Mouse (Mus musculus) embryonic facial prominence, embryonic 10.5 days (tissue): Measurements from ENCODE around the gene Tmem14a. TPM values are rescaled to one million over a fixed set of nuclear protein-coding genes. Genes with fewer than 3 reads are reported as not detected.

Experiments used
- DNase-seq: peaks from one replicate; pipeline ENCODE4 v3.0.0-alpha.2; 2017; ENCODE audit warnings: low spot score
- H3K27ac ChIP-seq: fragments of 300-500 bp; sonication (generic); replicated peaks from 2 replicates; pipeline ENCODE4 v1.5.1; 2016; ENCODE audit warnings: mild to moderate bottlenecking
- H3K27me3 ChIP-seq: fragments of 300-500 bp; sonication (generic); replicated peaks from 2 replicates; pipeline ENCODE4 v1.6.1; 2016; ENCODE audit warnings: low read depth, mild to moderate bottlenecking; ENCODE audit not compliant: poor library complexity, severe bottlenecking
- H3K36me3 ChIP-seq: fragments of 300-500 bp; sonication (generic); replicated peaks from 2 replicates; pipeline ENCODE4 v1.6.1; 2016; ENCODE audit warnings: mild to moderate bottlenecking, moderate library complexity
- H3K4me1 ChIP-seq: fragments of 300-500 bp; sonication (generic); 2 replicates; pipeline ENCODE4 v1.6.1; 2016
- H3K4me3 ChIP-seq: fragments of 300-500 bp; sonication (generic); 2 replicates; pipeline ENCODE4 v1.5.1; 2016; ENCODE audit warnings: mild to moderate bottlenecking, moderate library complexity
- H3K9me3 ChIP-seq: fragments of 300-500 bp; sonication (generic); 2 replicates; pipeline ENCODE4 v1.6.1; 2016; ENCODE audit warnings: mild to moderate bottlenecking
- WGBS: fragments of 180-500 bp; shearing (Covaris S2); methylation state at CpG from one replicate; pipeline ENCODE4 v1.1.7; 2016; 5-methylcytosine and 5-hydroxymethylcytosine counted together
- polyA plus RNA-seq: library from polyadenylated mRNA; unstranded; fragments of >200 nt; fragmentation: Nextera tagmentation; extraction: Ambion mirVana; gene quantifications from 2 replicates; pipeline ENCODE4 v1.2.1, GENCODE M21; 2016

Tmem14a gene
- polyA plus RNA-seq, 1 experiment from 2014 or later: 7.9 TPM

DNA sequence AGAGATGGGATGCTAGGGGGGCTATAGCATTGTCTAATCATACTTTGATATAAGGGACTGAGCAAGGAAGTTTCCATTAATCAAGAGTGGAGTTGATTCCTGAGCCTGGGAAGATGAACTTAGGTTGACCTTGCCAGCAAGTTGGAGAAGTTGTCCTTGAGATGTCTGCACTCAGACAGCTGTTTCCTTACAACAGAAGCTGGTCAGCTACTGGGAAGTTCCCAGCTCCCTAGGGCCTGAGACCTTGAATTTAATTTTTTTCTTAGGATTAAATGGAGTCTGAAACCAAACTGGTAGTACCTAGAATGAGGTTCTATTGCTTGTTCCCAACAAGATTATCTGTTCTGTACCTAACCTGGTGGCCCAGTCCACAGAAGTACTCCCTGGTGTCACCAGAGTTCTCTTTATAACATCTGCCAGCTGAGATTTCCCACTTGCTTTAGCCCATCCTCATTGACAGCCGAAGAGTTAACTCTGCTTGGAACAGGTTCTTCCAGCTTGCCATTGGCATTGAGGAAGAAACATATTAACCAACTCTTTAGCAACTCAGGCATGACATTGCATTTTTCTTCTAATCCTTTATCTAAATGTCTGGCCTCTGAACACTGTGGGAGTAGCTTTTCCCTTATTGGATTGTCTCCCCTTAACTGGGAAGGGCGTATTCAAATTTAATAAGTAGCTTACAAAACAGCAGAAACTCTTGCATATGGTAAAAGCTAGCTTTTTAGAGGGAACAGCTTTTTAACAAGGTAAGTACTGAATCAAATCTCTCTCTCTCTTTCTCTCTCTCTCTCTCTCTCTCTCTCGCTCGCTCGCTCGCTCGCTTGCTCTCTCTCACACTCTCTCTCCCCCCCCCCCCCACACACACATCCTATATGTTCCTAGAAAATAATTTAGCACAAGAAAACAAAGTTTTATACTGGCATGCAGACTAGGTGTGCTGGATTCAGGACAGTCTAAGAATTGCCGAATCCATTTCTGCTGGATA lies 21.8 kb downstream of the Tmem14a start, which contains the start of gene Gsta3:
Gene Gsta3 (plus strand): TSS at position 679 of the 988 bp plus-strand sequence.
- WGBS: 89% methylated on average over 8 of the region's 8 CpGs
- no peak within 1 kb of the TSS for H3K4me3 ChIP-seq
- no peak for DNase-seq
- no peaks in the 10 kb centered on the region for H3K27me3 ChIP-seq
- no peaks in the 10 kb centered on the region for H3K4me1 ChIP-seq
- H3K27ac ChIP-seq: no peak within 1 kb of the TSS
- no peaks in the 10 kb centered on the region for H3K36me3 ChIP-seq
- H3K9me3 ChIP-seq: no peaks in the 10 kb centered on the region

DNA sequence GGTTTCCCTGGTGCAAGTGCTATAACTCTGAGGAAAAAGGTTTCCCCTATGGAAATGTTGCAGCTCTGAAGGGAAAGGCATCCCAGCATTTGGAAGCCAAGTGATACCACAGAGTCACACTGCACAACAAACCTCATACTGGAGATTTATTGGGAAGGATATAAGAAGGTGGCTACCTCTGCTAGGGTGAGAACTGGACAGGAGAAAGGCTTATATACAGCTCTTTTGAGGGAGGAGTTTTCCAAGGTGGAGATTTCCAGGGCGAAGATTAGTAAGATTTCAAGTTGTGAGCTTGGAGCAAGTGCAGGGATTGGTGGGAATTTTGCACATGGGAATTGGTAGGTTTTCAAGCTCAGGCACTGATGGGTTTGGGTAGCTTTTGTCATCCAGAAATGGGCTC lies 22.7 kb downstream of the Tmem14a start:
- DNase-seq: no peak
- WGBS: 77% methylated on average over 1 of the region's 1 CpGs
- H3K27me3 ChIP-seq: no peaks in the 10 kb centered on the region

GRCm38 (mm10) chr1:21244290-21244960 lies 26.1 kb downstream of the Tmem14a start:
- no peaks in the 10 kb centered on the region for H3K9me3 ChIP-seq
- no peak overlapping the region for H3K27ac ChIP-seq
- H3K36me3 ChIP-seq: no peaks in the 10 kb centered on the region
- H3K27me3 ChIP-seq: no peaks in the 10 kb centered on the region
- no peak for DNase-seq
- 66% methylated on average over 4 of the region's 4 CpGs for WGBS
- no peaks in the 10 kb centered on the region for H3K4me1 ChIP-seq
- H3K4me3 ChIP-seq: no peak overlapping the region

More for the DNA sequence above, 22.7 kb downstream of the Tmem14a start:
- Histone ChIP-seq H3K27ac (no peak overlapping the region), H3K36me3 (no peaks in the 10 kb centered on the region), H3K4me3 (no peak overlapping the region), H3K9me3 (no peaks in the 10 kb centered on the region), H3K4me1 (no peaks in the 10 kb centered on the region)

DNA sequence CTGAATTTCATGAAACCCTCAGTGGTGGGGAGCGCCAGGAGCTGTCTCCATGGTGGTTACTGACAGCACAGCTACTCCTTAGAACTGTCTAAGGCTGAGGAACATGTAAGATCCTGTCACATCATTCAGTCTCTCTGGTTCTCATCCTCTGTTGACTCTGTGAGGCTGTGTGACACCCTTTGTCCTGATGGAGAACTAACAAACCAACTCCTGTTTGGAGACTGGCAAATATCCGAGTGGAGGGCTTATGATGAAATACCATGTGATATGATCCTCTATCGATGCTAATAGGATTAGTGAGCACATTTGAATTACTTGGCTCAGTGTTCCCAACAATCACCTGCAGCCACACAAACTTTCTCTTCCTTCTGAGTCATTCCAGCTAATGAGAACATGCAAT lies 27.8 kb downstream of the Tmem14a start:
- no peak overlapping the region for H3K4me3 ChIP-seq

GRCm38 (mm10) chr1:21247896-21248295 lies 29.5 kb downstream of the Tmem14a start:
- DNase-seq: no peak
- H3K27ac ChIP-seq: no peak overlapping the region
- H3K4me3 ChIP-seq: no peak overlapping the region
- no peaks in the 10 kb centered on the region for H3K9me3 ChIP-seq
- H3K4me1 ChIP-seq: no peaks in the 10 kb centered on the region
- no peaks in the 10 kb centered on the region for H3K36me3 ChIP-seq
- no peaks in the 10 kb centered on the region for H3K27me3 ChIP-seq

More for the DNA sequence above, 27.8 kb downstream of the Tmem14a start:
- H3K36me3 ChIP-seq: no peaks in the 10 kb centered on the region
- DNase-seq: no peak
- WGBS: 86% methylated on average over 3 of the region's 3 CpGs
- no peaks in the 10 kb centered on the region for H3K9me3 ChIP-seq
- H3K4me1 ChIP-seq: no peaks in the 10 kb centered on the region
- H3K27me3 ChIP-seq: no peaks in the 10 kb centered on the region
- H3K27ac ChIP-seq: no peak overlapping the region

GRCm38 (mm10) chr1:21248560-21249390 lies 30.4 kb downstream of the Tmem14a start:
- DNase-seq: no peak
- H3K9me3 ChIP-seq: no peaks in the 10 kb centered on the region

GRCm38 (mm10) chr1:21251661-21252060 lies 33.3 kb downstream of the Tmem14a start:
- DNase-seq: no peak
- no peaks in the 10 kb centered on the region for H3K9me3 ChIP-seq
- WGBS: 67% methylated on average over 6 of the region's 6 CpGs
- no peak overlapping the region for H3K4me3 ChIP-seq
- no peak overlapping the region for H3K27ac ChIP-seq
- H3K27me3 ChIP-seq: no peaks in the 10 kb centered on the region
- H3K4me1 ChIP-seq: peaks cover 3% of the 10 kb centered on the region; the same call in 1 of the 2 replicates
- H3K36me3 ChIP-seq: no peaks in the 10 kb centered on the region

More at GRCm38 (mm10) chr1:21248560-21249390, 30.4 kb downstream of the Tmem14a start:
- H3K4me1 ChIP-seq: no peaks in the 10 kb centered on the region
- no peak overlapping the region for H3K4me3 ChIP-seq
- H3K27ac ChIP-seq: no peak overlapping the region
- WGBS: 86% methylated on average over 9 of the region's 9 CpGs
- H3K27me3 ChIP-seq: no peaks in the 10 kb centered on the region
- H3K36me3 ChIP-seq: no peaks in the 10 kb centered on the region

- 75% methylated on average over 10 of the region's 10 CpGs for WGBS
- Histone ChIP-seq H3K36me3 (no peaks in the 10 kb centered on the region), H3K27me3 (no peaks in the 10 kb centered on the region), H3K27ac (no peak overlapping the region), H3K9me3 (no peaks in the 10 kb centered on the region), H3K4me1 (peaks cover 3% of the 10 kb centered on the region; the same call in 1 of the 2 replicates), H3K4me3 (no peak overlapping the region)
- no peak for DNase-seq
Measured at GRCm38 (mm10) chr1:21252566-21253302, 34.4 kb downstream of the Tmem14a start.

- no peak for DNase-seq
- Histone ChIP-seq H3K27ac (no peak overlapping the region), H3K4me3 (no peak overlapping the region), H3K27me3 (no peaks in the 10 kb centered on the region), H3K36me3 (no peaks in the 10 kb centered on the region), H3K4me1 (peaks cover 3% of the 10 kb centered on the region; the same call in 1 of the 2 replicates), H3K9me3 (no peaks in the 10 kb centered on the region)
- 88% methylated on average over 1 of the region's 1 CpGs for WGBS
Measured at GRCm38 (mm10) chr1:21253303-21253650, 34.9 kb downstream of the Tmem14a start.

GRCm38 (mm10) chr1:21253856-21254255 lies 35.5 kb downstream of the Tmem14a start:
- Histone ChIP-seq H3K27ac (no peak overlapping the region), H3K9me3 (no peaks in the 10 kb centered on the region), H3K36me3 (no peaks in the 10 kb centered on the region), H3K4me3 (no peak overlapping the region), H3K4me1 (peaks cover 3% of the 10 kb centered on the region; the same call in 1 of the 2 replicates), H3K27me3 (no peaks in the 10 kb centered on the region)
- 78% methylated on average over 4 of the region's 4 CpGs for WGBS
- no peak for DNase-seq

DNA sequence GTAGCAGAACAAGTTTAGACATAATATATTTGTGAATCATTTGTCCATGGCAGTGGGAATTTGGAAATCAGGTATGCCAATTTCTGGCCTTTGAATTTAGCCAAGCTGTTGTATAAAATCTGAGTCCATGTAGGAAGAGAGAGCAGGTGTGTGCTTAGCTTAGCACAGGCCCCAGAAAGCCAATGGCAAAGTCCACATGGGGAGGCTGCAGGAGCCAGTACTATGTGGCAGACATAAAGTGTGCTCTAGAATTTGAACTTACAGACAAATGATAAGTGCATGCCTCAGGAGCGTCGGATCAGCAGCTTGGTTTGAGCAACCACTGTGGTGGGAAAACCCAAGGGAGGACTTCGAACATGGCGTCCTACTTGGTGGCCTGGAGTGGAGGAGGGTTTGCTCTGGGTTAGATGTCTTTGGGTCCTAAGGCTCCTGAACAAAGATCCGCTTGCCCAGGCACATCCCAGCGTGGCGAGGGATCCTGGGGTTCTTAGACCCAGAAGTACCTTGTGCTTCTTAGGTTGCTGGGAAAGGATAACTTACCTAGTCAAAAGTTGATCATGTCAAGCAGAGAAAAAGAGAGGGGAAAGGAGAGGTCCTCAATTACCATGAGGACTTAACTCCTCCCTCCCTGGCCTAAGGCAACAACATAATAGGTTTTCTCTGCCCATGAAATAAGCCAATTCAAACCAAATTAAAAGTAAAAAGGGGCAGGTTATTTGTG lies 37.4 kb downstream of the Tmem14a start:
- H3K4me3 ChIP-seq: no peak overlapping the region
- H3K4me1 ChIP-seq: peaks cover 3% of the 10 kb centered on the region; the same call in 1 of the 2 replicates
- H3K27ac ChIP-seq: no peak overlapping the region
- 83% methylated on average over 7 of the region's 7 CpGs for WGBS
- H3K27me3 ChIP-seq: no peaks in the 10 kb centered on the region
- H3K36me3 ChIP-seq: no peaks in the 10 kb centered on the region
- DNase-seq: no peak
- no peaks in the 10 kb centered on the region for H3K9me3 ChIP-seq
